Mouse (Mus musculus): ENCODE measurements around the gene Mgat4a. TPM values are rescaled to one million over a fixed set of nuclear protein-coding genes. Genes with fewer than 3 reads are reported as not detected.

Gene Mgat4a
- polyA plus RNA-seq, 1 experiment from 2014 or later: 8.9 TPM

GRCm38 (mm10) chr1:37419420-37419819, 121.4 kb downstream of the Mgat4a start:
- H3K36me3 ChIP-seq (ENCODE audit: control insufficient read depth, insufficient read depth, low read length): peaks cover 58% of the 10 kb centered on the region
- H3K9me3 ChIP-seq (ENCODE audit: control insufficient read depth, low read length): peaks cover 11% of the 10 kb centered on the region
- ATAC-seq (ENCODE audit: low read depth) (0 out of 2 replicates have a peak, but pooled peaks have one; percentile 41), DNase-seq (ENCODE audit: low spot score) (no peak)
- H3K4me2 ChIP-seq (ENCODE audit: low read depth, low read length): no peak overlapping the region
- H3K27me3 ChIP-seq (replicated peaks; ENCODE audit: control insufficient read depth, insufficient read depth, low read length): no peaks in the 10 kb centered on the region
- no peak overlapping the region for H3K9ac ChIP-seq (ENCODE audit: low read depth, low read length)
- no peaks in the 10 kb centered on the region for H3K4me1 ChIP-seq (ENCODE audit: control insufficient read depth, insufficient read depth, low read length)
- H3K4me3 ChIP-seq (ENCODE audit: low read depth, low read length): no peak overlapping the region
- H3K27ac ChIP-seq (replicated peaks; ENCODE audit: low read depth, low read length): no peak overlapping the region
- 88% methylated on average over 1 of the region's 1 CpGs for WGBS

GRCm38 (mm10) chr1:37415394-37415793, 125.4 kb downstream of the Mgat4a start:
- ATAC-seq (ENCODE audit: low read depth): no peak
- Histone ChIP-seq H3K36me3 (ENCODE audit: control insufficient read depth, insufficient read depth, low read length) (peaks cover 37% of the 10 kb centered on the region), H3K4me1 (ENCODE audit: control insufficient read depth, insufficient read depth, low read length) (no peaks in the 10 kb centered on the region), H3K27me3 (replicated peaks; ENCODE audit: control insufficient read depth, insufficient read depth, low read length) (no peaks in the 10 kb centered on the region), H3K4me3 (ENCODE audit: low read depth, low read length) (no peak overlapping the region), H3K9ac (ENCODE audit: low read depth, low read length) (no peak overlapping the region), H3K4me2 (ENCODE audit: low read depth, low read length) (no peak overlapping the region), H3K27ac (replicated peaks; ENCODE audit: low read depth, low read length) (no peak overlapping the region), H3K9me3 (ENCODE audit: control insufficient read depth, low read length) (0 out of 2 replicates have a peak, but pooled peaks cover 3% of the 10 kb centered on the region)
- WGBS: 75% methylated on average over 1 of the region's 1 CpGs
- no peak for DNase-seq (ENCODE audit: low spot score)

- no peak overlapping the region for H3K4me2 ChIP-seq (ENCODE audit: low read depth, low read length)
- no peaks in the 10 kb centered on the region for H3K9me3 ChIP-seq (ENCODE audit: control insufficient read depth, low read length)
- no peak for DNase-seq (ENCODE audit: low spot score)
- H3K27ac ChIP-seq (replicated peaks; ENCODE audit: low read depth, low read length): no peak overlapping the region
- H3K4me3 ChIP-seq (ENCODE audit: low read depth, low read length): no peak overlapping the region
- no peak overlapping the region for H3K9ac ChIP-seq (ENCODE audit: low read depth, low read length)
- ATAC-seq (ENCODE audit: low read depth): no peak
- no peaks in the 10 kb centered on the region for H3K4me1 ChIP-seq (ENCODE audit: control insufficient read depth, insufficient read depth, low read length)
- 0 out of 2 replicates have a peak, but pooled peaks cover 3% of the 10 kb centered on the region for H3K36me3 ChIP-seq (ENCODE audit: control insufficient read depth, insufficient read depth, low read length)
- H3K27me3 ChIP-seq (replicated peaks; ENCODE audit: control insufficient read depth, insufficient read depth, low read length): no peaks in the 10 kb centered on the region
These were observed 131.2 kb downstream of the Mgat4a start for GRCm38 (mm10) chr1:37409647-37410046.

GRCm38 (mm10) chr1:37408678-37409077, 132.1 kb downstream of the Mgat4a start:
- H3K4me2 ChIP-seq (ENCODE audit: low read depth, low read length): no peak overlapping the region
- H3K4me3 ChIP-seq (ENCODE audit: low read depth, low read length): no peak overlapping the region
- 0 out of 2 replicates have a peak, but pooled peaks cover 3% of the 10 kb centered on the region for H3K36me3 ChIP-seq (ENCODE audit: control insufficient read depth, insufficient read depth, low read length)
- H3K27ac ChIP-seq (replicated peaks; ENCODE audit: low read depth, low read length): no peak overlapping the region
- no peak overlapping the region for H3K9ac ChIP-seq (ENCODE audit: low read depth, low read length)
- 75% methylated on average over 3 of the region's 3 CpGs for WGBS
- H3K27me3 ChIP-seq (replicated peaks; ENCODE audit: control insufficient read depth, insufficient read depth, low read length): no peaks in the 10 kb centered on the region
- no peaks in the 10 kb centered on the region for H3K4me1 ChIP-seq (ENCODE audit: control insufficient read depth, insufficient read depth, low read length)
- no peak for ATAC-seq (ENCODE audit: low read depth)
- no peak for DNase-seq (ENCODE audit: low spot score)
- H3K9me3 ChIP-seq (ENCODE audit: control insufficient read depth, low read length): no peaks in the 10 kb centered on the region

GRCm38 (mm10) chr1:37408059-37408458, 132.8 kb downstream of the Mgat4a start:
- Histone ChIP-seq H3K4me2 (ENCODE audit: low read depth, low read length) (no peak overlapping the region), H3K4me1 (ENCODE audit: control insufficient read depth, insufficient read depth, low read length) (no peaks in the 10 kb centered on the region), H3K27ac (replicated peaks; ENCODE audit: low read depth, low read length) (no peak overlapping the region), H3K9ac (ENCODE audit: low read depth, low read length) (no peak overlapping the region), H3K9me3 (ENCODE audit: control insufficient read depth, low read length) (no peaks in the 10 kb centered on the region), H3K27me3 (replicated peaks; ENCODE audit: control insufficient read depth, insufficient read depth, low read length) (no peaks in the 10 kb centered on the region), H3K4me3 (ENCODE audit: low read depth, low read length) (no peak overlapping the region), H3K36me3 (ENCODE audit: control insufficient read depth, insufficient read depth, low read length) (0 out of 2 replicates have a peak, but pooled peaks cover 3% of the 10 kb centered on the region)
- WGBS: 81% methylated on average over 8 of the region's 8 CpGs
- no peak for DNase-seq (ENCODE audit: low spot score)
- no peak for ATAC-seq (ENCODE audit: low read depth)

- Histone ChIP-seq H3K4me3 (ENCODE audit: low read depth, low read length) (no peak overlapping the region), H3K27me3 (replicated peaks; ENCODE audit: control insufficient read depth, insufficient read depth, low read length) (no peaks in the 10 kb centered on the region), H3K36me3 (ENCODE audit: control insufficient read depth, insufficient read depth, low read length) (0 out of 2 replicates have a peak, but pooled peaks cover 4% of the 10 kb centered on the region), H3K9me3 (ENCODE audit: control insufficient read depth, low read length) (no peaks in the 10 kb centered on the region), H3K4me2 (ENCODE audit: low read depth, low read length) (no peak overlapping the region), H3K4me1 (ENCODE audit: control insufficient read depth, insufficient read depth, low read length) (no peaks in the 10 kb centered on the region), H3K9ac (ENCODE audit: low read depth, low read length) (no peak overlapping the region), H3K27ac (replicated peaks; ENCODE audit: low read depth, low read length) (no peak overlapping the region)
- ATAC-seq (ENCODE audit: low read depth) (no peak), DNase-seq (ENCODE audit: low spot score) (no peak)
- WGBS: 73% methylated on average over 8 of the region's 8 CpGs
These were observed 133.6 kb downstream of the Mgat4a start for GRCm38 (mm10) chr1:37407228-37407627.

- DNase-seq (ENCODE audit: low spot score): no peak
- no peak overlapping the region for H3K27ac ChIP-seq (replicated peaks; ENCODE audit: low read depth, low read length)
These were observed 135.7 kb downstream of the Mgat4a start for GRCm38 (mm10) chr1:37405137-37405536.

GRCm38 (mm10) chr1:37401687-37402086, 139.1 kb downstream of the Mgat4a start:
- Histone ChIP-seq H3K27me3 (replicated peaks; ENCODE audit: control insufficient read depth, insufficient read depth, low read length) (no peaks in the 10 kb centered on the region), H3K4me2 (ENCODE audit: low read depth, low read length) (no peak overlapping the region), H3K4me1 (ENCODE audit: control insufficient read depth, insufficient read depth, low read length) (no peaks in the 10 kb centered on the region), H3K4me3 (ENCODE audit: low read depth, low read length) (no peak overlapping the region), H3K27ac (replicated peaks; ENCODE audit: low read depth, low read length) (no peak overlapping the region), H3K36me3 (ENCODE audit: control insufficient read depth, insufficient read depth, low read length) (peaks cover 22% of the 10 kb centered on the region; the same call in 1 of the 2 replicates), H3K9ac (ENCODE audit: low read depth, low read length) (no peak overlapping the region), H3K9me3 (ENCODE audit: control insufficient read depth, low read length) (no peaks in the 10 kb centered on the region)
- DNase-seq (ENCODE audit: low spot score): peak; percentile 54
- ATAC-seq (ENCODE audit: low read depth): no peak
- 55% methylated on average over 4 of the region's 4 CpGs for WGBS

More at GRCm38 (mm10) chr1:37405137-37405536, 135.7 kb downstream of the Mgat4a start:
- ATAC-seq (ENCODE audit: low read depth): no peak
- no peak overlapping the region for H3K9ac ChIP-seq (ENCODE audit: low read depth, low read length)
- H3K36me3 ChIP-seq (ENCODE audit: control insufficient read depth, insufficient read depth, low read length): 0 out of 2 replicates have a peak, but pooled peaks cover 8% of the 10 kb centered on the region
- no peak overlapping the region for H3K4me3 ChIP-seq (ENCODE audit: low read depth, low read length)
- H3K27me3 ChIP-seq (replicated peaks; ENCODE audit: control insufficient read depth, insufficient read depth, low read length): no peaks in the 10 kb centered on the region
- no peaks in the 10 kb centered on the region for H3K9me3 ChIP-seq (ENCODE audit: control insufficient read depth, low read length)
- no peak overlapping the region for H3K4me2 ChIP-seq (ENCODE audit: low read depth, low read length)
- no peaks in the 10 kb centered on the region for H3K4me1 ChIP-seq (ENCODE audit: control insufficient read depth, insufficient read depth, low read length)
- WGBS: 85% methylated on average over 2 of the region's 2 CpGs

GRCm38 (mm10) chr1:37399734-37400133, 141.1 kb downstream of the Mgat4a start:
- no peaks in the 10 kb centered on the region for H3K4me1 ChIP-seq (ENCODE audit: control insufficient read depth, insufficient read depth, low read length)
- no peak overlapping the region for H3K4me2 ChIP-seq (ENCODE audit: low read depth, low read length)
- 79% methylated on average over 8 of the region's 8 CpGs for WGBS
- DNase-seq (ENCODE audit: low spot score): no peak
- H3K36me3 ChIP-seq (ENCODE audit: control insufficient read depth, insufficient read depth, low read length): peaks cover 26% of the 10 kb centered on the region; the same call in 1 of the 2 replicates
- no peak overlapping the region for H3K4me3 ChIP-seq (ENCODE audit: low read depth, low read length)
- H3K27me3 ChIP-seq (replicated peaks; ENCODE audit: control insufficient read depth, insufficient read depth, low read length): no peaks in the 10 kb centered on the region
- H3K9ac ChIP-seq (ENCODE audit: low read depth, low read length): no peak overlapping the region
- no peak overlapping the region for H3K27ac ChIP-seq (replicated peaks; ENCODE audit: low read depth, low read length)
- no peaks in the 10 kb centered on the region for H3K9me3 ChIP-seq (ENCODE audit: control insufficient read depth, low read length)
- no peak for ATAC-seq (ENCODE audit: low read depth)

Data from embryonic facial prominence, embryonic 14.5 days (tissue).